Mouse (Mus musculus) liver, embryonic 14.5 days (tissue): Measurements from ENCODE around the gene 5730480H06Rik.

Source experiments
- CTCF ChIP-seq: IDR thresholded peaks from 2 replicates; pipeline ENCODE4 v1.5.1; 2016; ENCODE audit warnings: antibody characterized with exemption, low read depth, control low read depth
- EP300 ChIP-seq: IDR thresholded peaks from 2 replicates; pipeline ENCODE4 v1.6.1; 2016; ENCODE audit warnings: antibody characterized with exemption, low read depth

DNA sequence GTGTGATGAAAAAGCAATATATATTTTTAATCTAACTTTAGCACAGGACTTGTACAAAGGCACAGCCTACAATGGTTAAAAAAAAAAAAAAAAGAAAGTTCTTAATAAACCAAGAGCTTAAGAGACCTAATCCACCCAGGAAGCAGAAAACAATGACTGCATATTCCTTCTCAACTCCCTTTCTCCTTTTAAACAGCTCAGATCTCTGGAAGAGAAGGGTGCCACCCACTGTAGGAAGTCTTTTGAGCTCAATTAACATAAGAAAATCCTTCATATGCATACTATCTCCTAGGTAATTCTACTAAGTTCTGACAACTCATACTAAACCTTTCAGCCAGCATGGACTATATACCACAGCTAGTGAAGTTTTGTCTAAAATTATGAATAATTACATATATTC lies 1.5 kb upstream of the 5730480H06Rik start:
- no peak for TF ChIP-seq CTCF
- no peak for TF ChIP-seq EP300
